Mouse (Mus musculus) brain, embryonic 14.5 days (tissue): ENCODE results near the gene Calml4.
"Not testable (repeated sequence)": the region's sequence is repeated elsewhere in the genome, so short reads cannot be mapped to it uniquely, and the experiment has no call there.

ENCODE experiments used
- CTCF ChIP-seq: fragments of 200-500 bp; IDR thresholded peaks from 2 replicates; pipeline ENCODE4 v1.5.1; 2012; ENCODE audit warnings: inconsistent platforms, mild to moderate bottlenecking, moderate library complexity, borderline replicate concordance; ENCODE audit not compliant: insufficient read depth, insufficient read length; ENCODE audit errors: extremely low read depth
- POLR2A ChIP-seq: fragments of 200-500 bp; IDR thresholded peaks from 2 replicates; pipeline ENCODE4 v1.6.1; 2012; ENCODE audit warnings: mild to moderate bottlenecking, inconsistent platforms, borderline replicate concordance; ENCODE audit not compliant: poor library complexity, insufficient read depth, insufficient read length, severe bottlenecking; ENCODE audit errors: extremely low read depth

DNA sequence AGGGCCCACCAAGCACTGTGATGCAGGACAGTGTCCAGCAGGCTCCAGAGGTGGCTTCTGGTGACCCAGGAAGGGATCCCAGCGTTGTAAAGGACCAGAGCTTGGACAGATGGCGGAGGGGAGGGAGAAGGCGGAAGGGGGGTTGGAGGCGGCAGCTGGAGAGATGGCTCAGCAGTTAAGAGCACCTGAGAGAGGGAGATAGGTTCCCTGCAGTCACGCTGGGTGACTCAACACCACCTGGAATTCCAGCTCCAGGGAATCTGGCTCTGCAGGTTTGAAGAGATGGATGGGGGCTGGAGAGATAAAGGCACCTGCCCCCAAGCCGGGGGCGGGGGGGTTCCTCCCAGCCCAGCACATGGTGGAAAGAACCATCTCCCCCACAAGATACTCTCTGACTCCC is 2.2 kb downstream of the Calml4 start:
- not testable (repeated sequence) for TF ChIP-seq POLR2A, CTCF
